Mouse (Mus musculus) ES-E14 (cell line): Measurements from ENCODE around the gene Itpr1. TPM values are rescaled to one million over a fixed set of nuclear protein-coding genes. Genes with fewer than 3 reads are reported as not detected.
A peak's percentile ranks its signal among the peaks of the same experiment; 100 is the strongest.

Source experiments
- DNase-seq: peaks from one replicate; pipeline ENCODE4 v3.0.0-alpha.2; 2013; ENCODE audit warnings: low read depth, low spot score
- H3K27ac ChIP-seq: 2 replicates; pipeline ENCODE4 v1.5.1; 2012; ENCODE audit warnings: low read depth, mild to moderate bottlenecking, low read length, moderate library complexity, mixed read lengths; ENCODE audit not compliant: poor library complexity, insufficient read depth, severe bottlenecking
- H3K36me3 ChIP-seq: 2 replicates; pipeline ENCODE4 v1.6.1; 2012; ENCODE audit warnings: mild to moderate bottlenecking, low read length, moderate library complexity, mixed read lengths; ENCODE audit not compliant: control insufficient read depth, poor library complexity, insufficient read depth, severe bottlenecking
- H3K4me1 ChIP-seq, 2 experiments: fragments of 150-350 bp in 1 of 2; sonication (generic) in 1 of 2; 2 replicates each; pipeline ENCODE4 v1.6.1; 2012; ENCODE audit warnings: low read length in 2 of 2, mild to moderate bottlenecking in 1 of 2, mixed read lengths in 1 of 2; ENCODE audit not compliant: control insufficient read depth in 2 of 2, insufficient read depth in 2 of 2, poor library complexity in 1 of 2
- H3K4me3 ChIP-seq, 2 experiments: fragments of 150-350 bp in 1 of 2; sonication (generic) in 1 of 2; 2 replicates each; pipeline ENCODE4 v1.5.1; 2012; ENCODE audit warnings: low read length in 2 of 2, low read depth in 1 of 2, mild to moderate bottlenecking in 1 of 2, mixed read lengths in 1 of 2; ENCODE audit not compliant: insufficient read depth in 1 of 2, poor library complexity in 1 of 2, severe bottlenecking in 1 of 2
- H3K9ac ChIP-seq: 2 replicates; pipeline ENCODE4 v1.6.1; 2012; ENCODE audit warnings: low read depth, mild to moderate bottlenecking, low read length, mixed read lengths; ENCODE audit not compliant: poor library complexity, insufficient read depth, severe bottlenecking
- H3K9me3 ChIP-seq: fragments of 150-350 bp; sonication (generic); 2 replicates; pipeline ENCODE4 v1.6.1; 2012; ENCODE audit warnings: low read depth, mild to moderate bottlenecking, low read length; ENCODE audit not compliant: control insufficient read depth, insufficient read depth
- CHD2 ChIP-seq: IDR thresholded peaks from 2 replicates; pipeline ENCODE4 v1.6.1; 2014; ENCODE audit warnings: mild to moderate bottlenecking, low read depth, low read length, inconsistent platforms
- HCFC1 ChIP-seq: IDR thresholded peaks from 2 replicates; pipeline ENCODE4 v1.6.1; 2012; ENCODE audit warnings: low read length, inconsistent platforms, borderline replicate concordance; ENCODE audit not compliant: insufficient read depth
- MAFK ChIP-seq: IDR thresholded peaks from 2 replicates; pipeline ENCODE4 v1.6.1; 2014; ENCODE audit warnings: mild to moderate bottlenecking, low read depth, low read length, inconsistent platforms; ENCODE audit not compliant: insufficient read depth
- ZC3H11A ChIP-seq: IDR thresholded peaks from 2 replicates; pipeline ENCODE4 v1.6.1; 2012; ENCODE audit warnings: low read depth, mild to moderate bottlenecking, inconsistent platforms, low read length, borderline replicate concordance
- ZNF384 ChIP-seq: IDR thresholded peaks from 2 replicates; pipeline ENCODE4 v1.6.1; 2012; ENCODE audit warnings: low read depth, low read length, inconsistent platforms
- in situ Hi-C, 2 experiments: fragments of 600-800 bp; cut with MboI; formaldehyde crosslinking; loops; one replicate each; pipeline ENCODE4 v1.15.1; 2025; ENCODE audit warnings: low sequenced_read_pairs in 2 of 2, inconsistent platforms in 1 of 2; ENCODE audit not compliant: unreplicated experiment in 2 of 2
- total RNA-seq: library from RNA; depleted of rRNA; stranded (reverse); fragments of 300-350 nt; gene quantifications from 2 replicates; pipeline ENCODE4 v1.2.3, GENCODE M21; 2012

Itpr1 gene
- total RNA-seq, 1 experiment: 52.8 TPM

DNA sequence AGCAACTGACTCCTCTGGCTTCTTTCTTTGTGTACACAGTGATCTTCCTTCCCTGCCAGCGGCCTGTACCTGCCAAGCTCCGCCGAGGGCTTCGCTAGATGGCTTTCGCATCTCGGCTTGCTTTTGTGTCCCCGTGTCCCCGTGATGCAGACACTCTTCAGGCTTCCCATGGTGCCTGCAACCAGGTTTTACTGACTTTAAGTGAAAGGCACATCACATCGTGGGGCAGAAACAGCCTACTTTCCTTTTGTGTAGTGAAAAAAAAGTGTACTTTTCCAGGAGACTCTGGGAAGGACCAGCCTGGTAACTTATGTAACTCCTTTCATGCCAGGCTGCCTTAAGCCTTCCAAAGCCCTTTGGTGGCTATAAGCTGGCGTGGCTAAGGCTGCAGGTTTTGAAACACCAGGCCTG is 113.9 kb downstream of the Itpr1 start:
- Histone ChIP-seq H3K36me3 (no peaks in the 10 kb centered on the region; the same call in 1 of the 2 replicates), H3K27ac (no peak overlapping the region), H3K9me3 (no peaks in the 10 kb centered on the region), H3K4me1 (peaks cover 2 to 9% of the 10 kb centered on the region in 2 experiments; a peak in 2 of 4 replicates), H3K9ac (no peak overlapping the region; the same call in 1 of the 2 replicates), H3K4me3 (no peak overlapping the region)
- in situ Hi-C loops: no loop called here
- TF ChIP-seq MAFK (no peak), CHD2 (no peak), ZC3H11A (no peak), HCFC1 (no peak), ZNF384 (no peak)
- no peak for DNase-seq

DNA sequence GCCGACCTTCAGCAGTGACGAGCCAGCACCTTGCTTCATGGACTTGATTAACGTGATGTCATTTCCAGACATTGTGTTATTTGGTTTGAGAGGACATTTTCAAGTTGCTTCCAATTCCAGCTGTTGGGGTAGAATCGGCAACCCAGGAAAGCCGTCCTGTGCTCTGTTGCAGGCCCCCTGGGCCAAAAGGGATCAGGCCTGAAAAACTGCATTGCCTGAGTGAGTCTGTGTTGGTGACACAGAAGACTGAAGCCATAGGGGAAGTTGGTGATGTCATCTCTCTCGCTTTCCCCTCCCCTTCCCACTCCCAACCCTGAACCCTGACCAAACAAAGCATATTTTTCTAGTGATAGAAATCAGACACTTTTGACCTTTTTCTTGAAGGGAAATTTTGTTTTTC is 114.7 kb downstream of the Itpr1 start:
- no peak overlapping the region for H3K27ac ChIP-seq
- in situ Hi-C loops: no loop called here
- H3K36me3 ChIP-seq: no peaks in the 10 kb centered on the region; the same call in 1 of the 2 replicates
- TF ChIP-seq MAFK: no peak
- no peak for TF ChIP-seq ZNF384
- no peak for TF ChIP-seq ZC3H11A
- no peak for TF ChIP-seq CHD2
- no peak for TF ChIP-seq HCFC1
- H3K4me1 ChIP-seq: peaks cover 2 to 9% of the 10 kb centered on the region in 2 experiments; a peak in 2 of 4 replicates
- H3K9ac ChIP-seq: no peak overlapping the region
- H3K4me3 ChIP-seq: no peak overlapping the region
- DNase-seq: no peak
- no peaks in the 10 kb centered on the region for H3K9me3 ChIP-seq

DNA sequence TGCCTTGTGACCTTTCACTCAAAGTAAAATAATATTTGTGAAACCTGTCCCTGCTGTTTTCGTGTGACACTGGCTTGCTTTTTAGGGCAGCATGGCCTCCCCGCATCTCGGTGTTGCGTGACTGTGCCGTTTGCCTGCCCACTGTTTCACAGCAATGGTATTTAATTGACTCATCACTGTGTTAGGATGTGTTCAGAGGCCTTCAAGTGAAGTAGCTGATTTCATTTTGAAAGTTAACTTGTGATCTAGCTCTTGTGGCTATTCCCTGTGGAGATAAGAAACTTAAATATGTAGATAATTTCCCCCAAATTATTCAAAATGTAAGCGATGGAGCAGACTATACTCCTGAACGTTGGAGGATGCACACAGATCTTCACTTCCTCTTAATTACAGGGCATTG is 115.4 kb downstream of the Itpr1 start:
- H3K4me3 ChIP-seq: no peak overlapping the region
- DNase-seq: no peak
- no peaks in the 10 kb centered on the region; the same call in 1 of the 2 replicates for H3K36me3 ChIP-seq
- peaks cover 2 to 11% of the 10 kb centered on the region in 2 experiments; a peak in 2 of 4 replicates for H3K4me1 ChIP-seq
- in situ Hi-C loops: no loop called here
- H3K27ac ChIP-seq: no peak overlapping the region
- no peak overlapping the region for H3K9ac ChIP-seq
- H3K9me3 ChIP-seq: no peaks in the 10 kb centered on the region
- TF ChIP-seq HCFC1 (no peak), ZNF384 (no peak), CHD2 (no peak), MAFK (no peak)

DNA sequence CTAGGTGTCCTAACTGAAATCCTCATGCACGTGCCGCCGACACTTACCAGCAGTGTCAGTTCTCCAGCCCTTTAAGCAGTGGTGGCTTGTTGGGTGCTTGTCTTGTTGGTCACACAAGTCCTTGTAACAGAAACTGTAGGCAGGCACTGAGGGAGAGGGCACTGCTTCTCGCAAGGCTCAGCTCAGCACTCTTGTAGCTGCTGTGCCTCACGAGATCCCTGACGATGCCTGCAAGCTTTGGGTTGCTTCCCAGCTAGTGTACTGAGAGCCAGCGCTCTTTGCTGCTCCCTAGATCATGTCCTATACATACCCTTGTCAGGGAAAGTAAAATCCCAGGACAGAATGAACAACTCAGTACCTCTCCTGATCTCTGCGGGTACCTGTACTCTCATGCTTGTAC is 117.6 kb downstream of the Itpr1 start:
- TF ChIP-seq ZC3H11A (no peak), MAFK (no peak), CHD2 (no peak), HCFC1 (no peak), ZNF384 (no peak)
- no peak overlapping the region; the same call in 1 of the 2 replicates for H3K9ac ChIP-seq
- peaks cover 4 to 22% of the 10 kb centered on the region in 2 experiments; a peak in 3 of 4 replicates for H3K4me1 ChIP-seq
- no peak for DNase-seq
- H3K9me3 ChIP-seq: no peaks in the 10 kb centered on the region
- H3K36me3 ChIP-seq: no peaks in the 10 kb centered on the region; the same call in 1 of the 2 replicates
- in situ Hi-C loops: no loop called here
- no peak overlapping the region for H3K27ac ChIP-seq
- H3K4me3 ChIP-seq: no peak overlapping the region

DNA sequence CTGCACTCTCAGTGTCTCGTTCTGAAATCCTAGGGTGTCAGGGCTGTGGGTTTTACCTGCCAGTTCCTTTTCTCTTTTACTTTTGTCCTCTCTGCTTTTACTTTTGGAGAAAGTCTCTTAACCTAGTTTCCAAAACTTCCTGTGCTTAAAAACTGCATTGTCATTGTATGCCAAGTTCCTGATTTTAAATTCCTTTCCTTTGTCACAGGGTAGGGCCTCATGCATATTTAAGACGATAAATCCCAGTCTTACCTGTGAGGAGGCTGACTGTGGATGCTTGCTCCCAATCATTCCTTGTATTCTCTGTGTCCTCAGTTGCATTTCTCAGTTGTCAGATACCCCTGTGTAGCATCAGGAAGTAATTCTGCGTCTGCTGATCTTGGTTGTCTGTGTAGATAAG is 118.4 kb downstream of the Itpr1 start:
- Histone ChIP-seq H3K27ac (no peak overlapping the region), H3K4me1 (peaks cover 4 to 21% of the 10 kb centered on the region in 2 experiments; a peak in 3 of 4 replicates), H3K9ac (no peak overlapping the region), H3K36me3 (no peaks in the 10 kb centered on the region; the same call in 1 of the 2 replicates), H3K4me3 (no peak overlapping the region), H3K9me3 (no peaks in the 10 kb centered on the region)
- DNase-seq: no peak
- TF ChIP-seq ZNF384 (no peak), CHD2 (no peak), HCFC1 (no peak), MAFK (peak; percentile 37; the same call in 1 of the 2 replicates), ZC3H11A (no peak)
- in situ Hi-C loops: no loop called here
